Mouse (Mus musculus) embryonic fibroblast, embryonic 13.5 days (primary cell): Measurements from ENCODE around the gene Fbxo3.

Experiments
- CTCF ChIP-seq: IDR thresholded peaks from 2 replicates; pipeline ENCODE4 v1.5.1; 2011; ENCODE audit warnings: mild to moderate bottlenecking, control low read depth, low read length, moderate library complexity, borderline replicate concordance; ENCODE audit not compliant: insufficient read depth
- POLR2A ChIP-seq: IDR thresholded peaks from 2 replicates; pipeline ENCODE4 v1.6.1; 2011; ENCODE audit warnings: low read depth, mild to moderate bottlenecking, control low read depth, low read length, moderate library complexity

DNA sequence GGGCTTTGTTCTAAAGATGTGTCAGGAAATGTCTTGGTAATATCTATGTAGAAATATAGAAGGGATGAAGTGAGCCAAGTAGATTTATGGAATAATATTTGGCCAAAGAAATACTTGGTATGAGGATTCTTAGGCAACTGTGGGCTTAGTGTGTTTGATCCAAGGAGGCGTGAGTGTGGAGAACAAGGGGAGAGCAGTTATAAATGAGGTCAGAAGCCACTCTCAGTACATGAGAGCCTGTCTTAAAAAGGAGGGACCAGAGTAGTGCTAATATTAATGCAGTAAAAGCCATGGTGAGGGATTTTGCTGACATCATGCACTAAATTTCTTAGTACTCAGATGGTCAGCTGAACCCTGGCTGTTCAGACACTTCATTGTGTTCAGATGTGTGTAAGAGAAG is 30.9 kb downstream of the Fbxo3 start:
- no peak for TF ChIP-seq POLR2A
- no peak for TF ChIP-seq CTCF
